Comparison of ENCODE assay signal across 14 mouse cellular contexts in genomic region chr4:151902046-151902688, GRCm38 (mm10). TPM values are rescaled to one million over a fixed set of nuclear protein-coding genes. Genes with fewer than 3 reads are reported as not detected.
A peak's percentile ranks its signal among the peaks of the same experiment; 100 is the strongest.
DNase-seq lines count a peak whose midpoint lies in the region; ATAC-seq and TF ChIP-seq lines count a peak whose summit lies in the region.
"Had no signal": no experiment of that assay in that cellular context is flagged by ENCODE, and none has a peak within 500 bp of the region (broad histone marks: within the 10 kb centered on the region; RNA-seq: fewer than 3 reads in every experiment).

No protein-coding gene starts in this region.

- TF ChIP-seq POLR2A in small intestine, adult 2 months (IDR thresholded peaks at IDR 0.05; ENCODE audit: low read depth, low read length) = no peak

- peak; percentile 48 to 53 for DNase-seq in cerebellum, postnatal 14 days
- no peak for DNase-seq in cerebellum, postnatal 10 days
- DNase-seq in heart, postnatal 25 days (ENCODE audit: low spot score) = no peak
- DNase-seq in lung, postnatal 0 days (ENCODE audit: low spot score) = peak; percentile 25
- DNase-seq in lung, adult 18-20 months = no peak
- DNase-seq: retina, postnatal 1 day; thymus, adult 2 months had no signal

- intact Hi-C loops in heart, postnatal 25 days (cut with DNase I) = no loop called here

- no peak overlapping the region for H3K4me3 ChIP-seq in heart, embryonic 15.5 days
- H3K4me3 ChIP-seq in lung, postnatal 0 days (ENCODE audit: low read depth, low read length) = no peak overlapping the region
- H3K4me3 ChIP-seq in small intestine, adult 2 months (ENCODE audit: low read depth, low read length) = no peak overlapping the region
- H3K4me3 ChIP-seq: forebrain, embryonic 12.5 days; hindbrain, embryonic 12.5 days; limb, embryonic 12.5 days; midbrain, embryonic 15.5 days had no signal

- no peak for ATAC-seq in heart, embryonic 15.5 days (replicated peaks; ENCODE audit: insufficient number of reproducible peaks, insufficient read depth, low FRiP score, low read depth)
- ATAC-seq in lung, postnatal 0 days = peak; percentile 13; the same call in 1 of the 2 replicates
- ATAC-seq: inflammation-experienced regulatory T-cells, adult 6 months; midbrain, embryonic 15.5 days had no signal

- 68% methylated on average over 17 of the region's 17 CpGs for WGBS in heart, embryonic 15.5 days
- 69% methylated on average over 17 of the region's 17 CpGs for WGBS in lung, postnatal 0 days
- 64% methylated on average over 17 of the region's 17 CpGs for whole genome bisulfite sequencing in small intestine, adult 2 months

- TF ChIP-seq EP300 in lung, postnatal 0 days (IDR thresholded peaks at IDR 0.05) = no peak

- H3K27ac ChIP-seq in heart, embryonic 15.5 days = peak overlapping the region; percentile 78
- peak overlapping the region; percentile 64; the same call in 1 of the 2 replicates for H3K27ac ChIP-seq in lung, postnatal 0 days (ENCODE audit: low read length)
- H3K27ac ChIP-seq in small intestine, adult 2 months (ENCODE audit: insufficient read depth, low read depth, low read length) = peak overlapping the region; percentile 65
- H3K27ac ChIP-seq: forebrain, embryonic 12.5 days; hindbrain, embryonic 12.5 days; limb, embryonic 12.5 days; midbrain, embryonic 15.5 days had no signal

- TF ChIP-seq CTCF in lung, postnatal 0 days (IDR thresholded peaks at IDR 0.05) = no peak
- TF ChIP-seq CTCF in small intestine, adult 2 months (IDR thresholded peaks at IDR 0.05; ENCODE audit: extremely low read depth, insufficient read length, insufficient replicate concordance, low read depth, low read length) = no peak

- no peaks in the 10 kb centered on the region for H3K36me3 ChIP-seq in heart, embryonic 15.5 days
- no peaks in the 10 kb centered on the region for H3K36me3 ChIP-seq in lung, postnatal 0 days (ENCODE audit: insufficient read depth, low read length)
- no peaks in the 10 kb centered on the region for H3K36me3 ChIP-seq in small intestine, adult 2 months (ENCODE audit: control insufficient read depth, insufficient read depth, low read length)
- H3K36me3 ChIP-seq: forebrain, embryonic 12.5 days; hindbrain, embryonic 12.5 days; limb, embryonic 12.5 days; midbrain, embryonic 15.5 days had no signal

- no peaks in the 10 kb centered on the region; the same call in 1 of the 2 replicates for H3K9me3 ChIP-seq in heart, embryonic 15.5 days (replicated peaks)
- H3K9me3 ChIP-seq in lung, postnatal 0 days (ENCODE audit: low read length) = no peaks in the 10 kb centered on the region
- H3K9me3 ChIP-seq: forebrain, embryonic 12.5 days; limb, embryonic 12.5 days; midbrain, embryonic 15.5 days had no signal

- H3K27me3 ChIP-seq in heart, embryonic 15.5 days = no peaks in the 10 kb centered on the region
- no peaks in the 10 kb centered on the region for H3K27me3 ChIP-seq in lung, postnatal 0 days (replicated peaks; ENCODE audit: insufficient read depth, low read length)
- H3K27me3 ChIP-seq in small intestine, adult 2 months (ENCODE audit: control insufficient read depth, insufficient read depth, low read length) = no peaks in the 10 kb centered on the region
- H3K27me3 ChIP-seq: hindbrain, embryonic 12.5 days had no signal

- no peak overlapping the region; the same call in 1 of the 2 replicates for H3K4me2 ChIP-seq in heart, embryonic 15.5 days
- H3K4me2 ChIP-seq in lung, postnatal 0 days (replicated peaks; ENCODE audit: low read depth, low read length) = no peak overlapping the region
- H3K4me2 ChIP-seq: forebrain, embryonic 12.5 days; hindbrain, embryonic 12.5 days; limb, embryonic 12.5 days; midbrain, embryonic 15.5 days had no signal

- peaks cover 28% of the 10 kb centered on the region for H3K4me1 ChIP-seq in heart, embryonic 15.5 days (replicated peaks)
- peaks cover 12% of the 10 kb centered on the region for H3K4me1 ChIP-seq in lung, postnatal 0 days (ENCODE audit: insufficient read depth, low read depth, low read length)
- H3K4me1 ChIP-seq in small intestine, adult 2 months (ENCODE audit: control insufficient read depth, insufficient read depth, insufficient read length, low read length) = peaks cover 10% of the 10 kb centered on the region
- H3K4me1 ChIP-seq: limb, embryonic 12.5 days had no signal

- no peak overlapping the region for H3K9ac ChIP-seq in heart, embryonic 15.5 days
- H3K9ac ChIP-seq in lung, postnatal 0 days (replicated peaks; ENCODE audit: low read depth) = no peak overlapping the region
- H3K9ac ChIP-seq: forebrain, embryonic 12.5 days; hindbrain, embryonic 12.5 days; limb, embryonic 12.5 days; midbrain, embryonic 15.5 days had no signal

RNA-seq across cellular contexts. Expression of gene Dnajc11, which starts 31.3 kb away (rescaled TPM):
- 45.4 and 56.4 TPM in 2 replicates for polyA plus RNA-seq in heart, embryonic 15.5 days (2015; fragmentation: Nextera tagmentation; extraction: Ambion mirVana)
- 10 to 100 TPM; 82.3 to 96.4 TPM for total RNA-seq in heart, postnatal 25 days (2021)
- 23.0 and 24.9 TPM in 2 replicates for polyA plus RNA-seq in lung, postnatal 0 days (2015; fragmentation: Nextera tagmentation; extraction: Ambion mirVana)
- polyA plus RNA-seq in small intestine, adult 2 months (2012; rRNA removed) = 28.1 and 32.0 TPM in 2 replicates

RNA-seq across cellular contexts. Expression of gene Camta1, which starts 40.5 kb away (rescaled TPM):
- polyA plus RNA-seq in heart, embryonic 15.5 days (2015; fragmentation: Nextera tagmentation; extraction: Ambion mirVana) = 116 and 165 TPM in 2 replicates
- total RNA-seq in heart, postnatal 25 days (2021) = 100 to 1,000 TPM; 234 to 244 TPM
- polyA plus RNA-seq in lung, postnatal 0 days (2015; fragmentation: Nextera tagmentation; extraction: Ambion mirVana) = 79.1 and 86.4 TPM in 2 replicates
- polyA plus RNA-seq in small intestine, adult 2 months (2012; rRNA removed) = 1.4 and 2.2 TPM in 2 replicates

Comparison
In these comparisons a context has a peak if more than half of its experiments do, and no peak if none do; other contexts are left out.
1. DNase-seq: peak in cerebellum, postnatal 14 days (2 of 2) and lung, postnatal 0 days (single experiment); none in cerebellum, postnatal 10 days (0 of 2), heart, postnatal 25 days (single experiment) and lung, adult 18-20 months (0 of 2).
2. RNA of gene Camta1, which starts 40.5 kb away (polyA plus RNA-seq): 116 to 165 TPM in heart, embryonic 15.5 days and 79.1 to 86.4 TPM in lung, postnatal 0 days; 1.4 to 2.2 TPM in small intestine, adult 2 months; every median in the first group is over 10 times any median in the second.
3. Peak in every context shown above with its lines, with median percentiles within 50 percentile points of each other: H3K27ac ChIP-seq.